Mouse (Mus musculus): ENCODE results near the gene Tmem98. TPM values are rescaled to one million over a fixed set of nuclear protein-coding genes. Genes with fewer than 3 reads are reported as not detected.

Gene Tmem98
- polyA plus RNA-seq, 1 experiment from 2014 or later = 145 TPM

GRCm38 (mm10) chr11:80843435-80843834 is 33.5 kb downstream of the Tmem98 start:
- DNase-seq (ENCODE audit: low spot score) = no peak
- no peak overlapping the region for H3K27ac ChIP-seq
- no peaks in the 10 kb centered on the region for H3K9me3 ChIP-seq (replicated peaks)
- peaks cover 14% of the 10 kb centered on the region for H3K4me1 ChIP-seq
- WGBS = 90% methylated on average over 2 of the region's 2 CpGs
- H3K4me3 ChIP-seq = no peak overlapping the region
- H3K27me3 ChIP-seq (ENCODE audit: low read depth, poor library complexity, severe bottlenecking) = no peaks in the 10 kb centered on the region
- no peaks in the 10 kb centered on the region for H3K36me3 ChIP-seq

- H3K4me1 ChIP-seq = peaks cover 14% of the 10 kb centered on the region
- H3K36me3 ChIP-seq = no peaks in the 10 kb centered on the region
- WGBS = 43% methylated on average over 7 of the region's 7 CpGs
- 0 out of 2 replicates have a peak overlapping the region, but pooled peaks have one; percentile 2 for H3K27ac ChIP-seq
- no peak overlapping the region for H3K4me3 ChIP-seq
- H3K9me3 ChIP-seq (replicated peaks) = no peaks in the 10 kb centered on the region
- no peak for DNase-seq (ENCODE audit: low spot score)
- H3K27me3 ChIP-seq (ENCODE audit: low read depth, poor library complexity, severe bottlenecking) = no peaks in the 10 kb centered on the region
Measured at GRCm38 (mm10) chr11:80845486-80845885, 35.5 kb downstream of the Tmem98 start.

- 0 out of 2 replicates have a peak overlapping the region, but pooled peaks have one; percentile 2 for H3K27ac ChIP-seq
- H3K4me3 ChIP-seq = no peak overlapping the region
- no peak for DNase-seq (ENCODE audit: low spot score)
- peaks cover 14% of the 10 kb centered on the region for H3K4me1 ChIP-seq
- H3K9me3 ChIP-seq (replicated peaks) = no peaks in the 10 kb centered on the region
- 53% methylated on average over 3 of the region's 3 CpGs for WGBS
- H3K27me3 ChIP-seq (ENCODE audit: low read depth, poor library complexity, severe bottlenecking) = no peaks in the 10 kb centered on the region
- H3K36me3 ChIP-seq = no peaks in the 10 kb centered on the region
Measured at GRCm38 (mm10) chr11:80846115-80846514, 36.1 kb downstream of the Tmem98 start.

GRCm38 (mm10) chr11:80848131-80848530 is 38.2 kb downstream of the Tmem98 start:
- 48% methylated on average over 5 of the region's 5 CpGs for WGBS

GRCm38 (mm10) chr11:80851859-80852258 is 41.9 kb downstream of the Tmem98 start:
- Histone ChIP-seq H3K4me1 (peaks cover 9% of the 10 kb centered on the region; the same call in 1 of the 2 replicates), H3K36me3 (no peaks in the 10 kb centered on the region), H3K27ac (no peak overlapping the region), H3K27me3 (ENCODE audit: low read depth, poor library complexity, severe bottlenecking) (no peaks in the 10 kb centered on the region), H3K9me3 (replicated peaks) (no peaks in the 10 kb centered on the region), H3K4me3 (no peak overlapping the region)
- DNase-seq (ENCODE audit: low spot score) = peak; percentile 34
- 48% methylated on average over 5 of the region's 5 CpGs for WGBS

More at GRCm38 (mm10) chr11:80848131-80848530, 38.2 kb downstream of the Tmem98 start:
- Histone ChIP-seq H3K4me3 (no peak overlapping the region), H3K27ac (no peak overlapping the region), H3K36me3 (no peaks in the 10 kb centered on the region), H3K27me3 (ENCODE audit: low read depth, poor library complexity, severe bottlenecking) (no peaks in the 10 kb centered on the region), H3K9me3 (replicated peaks) (no peaks in the 10 kb centered on the region), H3K4me1 (peaks cover 17% of the 10 kb centered on the region)
- DNase-seq (ENCODE audit: low spot score) = no peak

GRCm38 (mm10) chr11:80853014-80853413 is 43.0 kb downstream of the Tmem98 start:
- H3K27ac ChIP-seq = no peak overlapping the region
- H3K9me3 ChIP-seq (replicated peaks) = no peaks in the 10 kb centered on the region
- no peaks in the 10 kb centered on the region for H3K27me3 ChIP-seq (ENCODE audit: low read depth, poor library complexity, severe bottlenecking)
- no peak for DNase-seq (ENCODE audit: low spot score)
- H3K36me3 ChIP-seq = no peaks in the 10 kb centered on the region
- no peak overlapping the region for H3K4me3 ChIP-seq
- 78% methylated on average over 3 of the region's 3 CpGs for WGBS
- peaks cover 5% of the 10 kb centered on the region; the same call in 1 of the 2 replicates for H3K4me1 ChIP-seq

GRCm38 (mm10) chr11:80854430-80854829 is 44.5 kb downstream of the Tmem98 start:
- no peaks in the 10 kb centered on the region for H3K27me3 ChIP-seq (ENCODE audit: low read depth, poor library complexity, severe bottlenecking)
- H3K36me3 ChIP-seq = no peaks in the 10 kb centered on the region
- no peak overlapping the region for H3K4me3 ChIP-seq
- DNase-seq (ENCODE audit: low spot score) = no peak
- H3K27ac ChIP-seq = no peak overlapping the region
- H3K9me3 ChIP-seq (replicated peaks) = no peaks in the 10 kb centered on the region
- 0 out of 2 replicates have a peak, but pooled peaks cover 3% of the 10 kb centered on the region for H3K4me1 ChIP-seq
- 90% methylated on average over 11 of the region's 11 CpGs for WGBS

GRCm38 (mm10) chr11:80854908-80855307 is 44.9 kb downstream of the Tmem98 start:
- no peaks in the 10 kb centered on the region for H3K9me3 ChIP-seq (replicated peaks)
- no peaks in the 10 kb centered on the region for H3K36me3 ChIP-seq
- no peak for DNase-seq (ENCODE audit: low spot score)
- no peak overlapping the region for H3K4me3 ChIP-seq
- H3K27ac ChIP-seq = no peak overlapping the region
- no peaks in the 10 kb centered on the region for H3K27me3 ChIP-seq (ENCODE audit: low read depth, poor library complexity, severe bottlenecking)
- 58% methylated on average over 7 of the region's 7 CpGs for WGBS
- 0 out of 2 replicates have a peak, but pooled peaks cover 3% of the 10 kb centered on the region for H3K4me1 ChIP-seq

GRCm38 (mm10) chr11:80856827-80857226 is 46.9 kb downstream of the Tmem98 start:
- Histone ChIP-seq H3K9me3 (replicated peaks) (no peaks in the 10 kb centered on the region), H3K4me1 (0 out of 2 replicates have a peak, but pooled peaks cover 3% of the 10 kb centered on the region), H3K27ac (no peak overlapping the region), H3K36me3 (no peaks in the 10 kb centered on the region), H3K27me3 (ENCODE audit: low read depth, poor library complexity, severe bottlenecking) (no peaks in the 10 kb centered on the region), H3K4me3 (no peak overlapping the region)
- DNase-seq (ENCODE audit: low spot score) = no peak
- 86% methylated on average over 2 of the region's 2 CpGs for WGBS

GRCm38 (mm10) chr11:80858065-80858464 is 48.1 kb downstream of the Tmem98 start, which contains the start of gene Spaca3:
Spaca3 (plus strand) TSS chr11:80858365.
- no peaks in the 10 kb centered on the region for H3K9me3 ChIP-seq (replicated peaks)
- H3K27ac ChIP-seq = no peak within 1 kb of the TSS
- 76% methylated on average over 10 of the region's 10 CpGs for WGBS
- DNase-seq (ENCODE audit: low spot score) = no peak
- H3K36me3 ChIP-seq = no peaks in the 10 kb centered on the region
- H3K4me3 ChIP-seq = no peak within 1 kb of the TSS
- no peaks in the 10 kb centered on the region for H3K27me3 ChIP-seq (ENCODE audit: low read depth, poor library complexity, severe bottlenecking)
- no peaks in the 10 kb centered on the region for H3K4me1 ChIP-seq

- no peaks in the 10 kb centered on the region for H3K4me1 ChIP-seq
- no peaks in the 10 kb centered on the region for H3K36me3 ChIP-seq
- 92% methylated on average over 7 of the region's 7 CpGs for WGBS
- no peaks in the 10 kb centered on the region for H3K27me3 ChIP-seq (ENCODE audit: low read depth, poor library complexity, severe bottlenecking)
- DNase-seq (ENCODE audit: low spot score) = no peak
- H3K4me3 ChIP-seq = no peak overlapping the region
- H3K9me3 ChIP-seq (replicated peaks) = no peaks in the 10 kb centered on the region
- H3K27ac ChIP-seq = no peak overlapping the region
Measured at GRCm38 (mm10) chr11:80862941-80863340, 53.0 kb downstream of the Tmem98 start.

GRCm38 (mm10) chr11:80868039-80868438 is 58.1 kb downstream of the Tmem98 start:
- H3K27me3 ChIP-seq (ENCODE audit: low read depth, poor library complexity, severe bottlenecking) = no peaks in the 10 kb centered on the region
- no peaks in the 10 kb centered on the region for H3K36me3 ChIP-seq
- no peak for DNase-seq (ENCODE audit: low spot score)
- no peaks in the 10 kb centered on the region for H3K4me1 ChIP-seq
- no peak overlapping the region for H3K4me3 ChIP-seq
- no peak overlapping the region for H3K27ac ChIP-seq
- no peaks in the 10 kb centered on the region for H3K9me3 ChIP-seq (replicated peaks)
- 83% methylated on average over 1 of the region's 1 CpGs for WGBS
